Mouse (Mus musculus): Measurements from ENCODE around the gene Wbp2. TPM values are rescaled to one million over a fixed set of nuclear protein-coding genes. Genes with fewer than 3 reads are reported as not detected.

The Wbp2 gene
- polyA plus RNA-seq, 1 experiment from 2014 or later, result 153 TPM

DNA sequence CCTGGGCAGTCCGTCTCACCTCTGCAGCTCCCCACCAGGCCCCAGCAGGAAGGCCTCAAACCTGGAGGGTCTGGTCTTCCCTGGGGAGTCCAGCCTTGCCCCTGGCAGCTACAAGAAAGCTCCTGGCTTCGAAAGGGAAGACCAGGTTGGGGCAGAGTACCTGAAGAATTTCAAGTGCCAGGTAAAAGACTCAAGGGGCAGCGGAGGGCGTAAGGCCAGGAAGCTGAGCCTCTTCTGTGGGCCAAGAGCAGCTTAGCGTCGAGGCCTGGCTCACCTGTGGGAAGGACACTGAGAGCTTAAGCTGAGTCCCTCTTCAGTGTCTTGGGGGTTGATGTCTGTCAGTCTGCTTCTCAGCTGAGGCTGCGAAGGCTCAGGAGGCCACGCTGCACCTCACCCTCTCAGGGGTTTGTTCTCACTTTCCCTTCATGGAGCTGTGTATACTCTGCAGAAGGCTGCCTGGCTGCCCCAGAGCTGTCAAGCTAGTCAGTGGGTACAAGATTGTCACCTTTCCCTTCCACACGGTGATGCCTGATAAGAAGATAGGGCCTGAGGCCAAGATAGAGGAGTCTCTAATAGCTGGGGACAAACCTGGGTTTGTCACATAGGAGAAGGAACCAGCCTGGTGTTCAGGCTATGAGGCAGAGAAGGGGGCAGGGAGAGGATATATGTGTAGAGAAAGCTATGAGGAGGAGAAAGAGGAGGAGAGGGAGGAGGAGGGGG lies 33.1 kb downstream of the Wbp2 start:
- peaks cover 100% of the 10 kb centered on the region for H3K36me3 ChIP-seq
- no peak overlapping the region for H3K4me3 ChIP-seq
- no peaks in the 10 kb centered on the region for H3K27me3 ChIP-seq
- no peak overlapping the region for H3K4me2 ChIP-seq
- H3K9me3 ChIP-seq, result no peaks in the 10 kb centered on the region
- H3K4me1 ChIP-seq (replicated peaks), result no peaks in the 10 kb centered on the region
- 93% methylated on average over 9 of the region's 9 CpGs for WGBS
- no peak overlapping the region for H3K27ac ChIP-seq (replicated peaks)
- H3K9ac ChIP-seq, result no peak overlapping the region
- no peak for ATAC-seq (ENCODE audit: low read depth)

DNA sequence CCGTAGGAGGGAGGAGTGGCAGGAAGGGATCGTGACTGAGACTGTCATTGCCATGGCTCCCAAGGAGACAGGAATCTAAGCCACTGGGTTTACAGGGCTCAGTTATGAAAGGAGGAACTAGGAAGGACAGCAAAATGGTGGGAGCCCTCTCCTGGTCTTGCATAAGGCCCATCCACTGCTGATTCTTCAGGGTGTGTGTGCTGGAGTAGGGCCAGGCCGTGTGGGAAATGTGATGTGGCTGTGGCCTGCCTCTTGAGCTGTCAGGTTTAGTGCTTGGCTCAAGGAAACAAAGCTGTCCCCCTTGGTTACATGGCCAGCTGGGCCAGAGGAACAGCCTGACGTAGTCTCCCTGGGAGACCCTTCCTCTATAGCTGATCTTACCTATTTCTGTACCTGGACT lies 36.6 kb downstream of the Wbp2 start:
- H3K36me3 ChIP-seq, result peaks cover 97% of the 10 kb centered on the region
- no peaks in the 10 kb centered on the region for H3K9me3 ChIP-seq
- ATAC-seq (ENCODE audit: low read depth), result no peak
- no peaks in the 10 kb centered on the region for H3K27me3 ChIP-seq
- no peaks in the 10 kb centered on the region for H3K4me1 ChIP-seq (replicated peaks)
- no peak overlapping the region for H3K27ac ChIP-seq (replicated peaks)
- 86% methylated on average over 4 of the region's 4 CpGs for WGBS
- no peak overlapping the region for H3K4me3 ChIP-seq
- H3K4me2 ChIP-seq, result no peak overlapping the region
- H3K9ac ChIP-seq, result peak overlapping the region; percentile 22; the same call in 1 of the 2 replicates

GRCm38 (mm10) chr11:116049610-116050009 lies 37.2 kb downstream of the Wbp2 start:
- H3K27ac ChIP-seq (replicated peaks), result no peak overlapping the region
- H3K9me3 ChIP-seq, result no peaks in the 10 kb centered on the region
- 93% methylated on average over 2 of the region's 2 CpGs for WGBS
- H3K4me2 ChIP-seq, result no peak overlapping the region
- no peak overlapping the region for H3K4me3 ChIP-seq
- no peak for ATAC-seq (ENCODE audit: low read depth)
- H3K27me3 ChIP-seq, result no peaks in the 10 kb centered on the region
- peaks cover 92% of the 10 kb centered on the region for H3K36me3 ChIP-seq
- H3K4me1 ChIP-seq (replicated peaks), result no peaks in the 10 kb centered on the region
- H3K9ac ChIP-seq, result no peak overlapping the region

DNA sequence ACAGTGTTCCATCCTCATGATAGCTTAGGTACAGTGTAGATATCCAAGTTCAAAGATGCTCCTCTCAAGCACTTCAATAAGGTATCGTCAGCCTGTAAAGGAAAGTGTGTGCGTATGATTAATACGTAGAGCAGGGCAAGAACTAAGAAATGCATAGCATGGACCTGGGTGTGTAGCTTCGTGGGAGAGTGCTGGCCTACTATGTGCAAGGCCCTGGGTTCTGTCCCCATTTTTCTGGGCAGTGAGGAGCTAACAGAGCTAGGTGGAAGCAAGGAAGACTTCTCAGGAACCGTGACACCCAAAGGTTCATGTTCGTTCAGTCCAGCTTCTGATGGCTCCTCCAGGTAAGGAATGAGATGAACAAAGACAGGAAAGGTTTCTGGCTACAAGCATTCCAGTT lies 41.6 kb downstream of the Wbp2 start:
- H3K9ac ChIP-seq, result no peak overlapping the region
- no peak overlapping the region for H3K27ac ChIP-seq (replicated peaks)
- WGBS, result 92% methylated on average over 6 of the region's 6 CpGs
- no peak for ATAC-seq (ENCODE audit: low read depth)
- H3K36me3 ChIP-seq, result peaks cover 72% of the 10 kb centered on the region
- H3K4me2 ChIP-seq, result no peak overlapping the region
- H3K4me1 ChIP-seq (replicated peaks), result no peaks in the 10 kb centered on the region
- H3K9me3 ChIP-seq, result no peaks in the 10 kb centered on the region
- no peaks in the 10 kb centered on the region for H3K27me3 ChIP-seq
- H3K4me3 ChIP-seq, result no peak overlapping the region

DNA sequence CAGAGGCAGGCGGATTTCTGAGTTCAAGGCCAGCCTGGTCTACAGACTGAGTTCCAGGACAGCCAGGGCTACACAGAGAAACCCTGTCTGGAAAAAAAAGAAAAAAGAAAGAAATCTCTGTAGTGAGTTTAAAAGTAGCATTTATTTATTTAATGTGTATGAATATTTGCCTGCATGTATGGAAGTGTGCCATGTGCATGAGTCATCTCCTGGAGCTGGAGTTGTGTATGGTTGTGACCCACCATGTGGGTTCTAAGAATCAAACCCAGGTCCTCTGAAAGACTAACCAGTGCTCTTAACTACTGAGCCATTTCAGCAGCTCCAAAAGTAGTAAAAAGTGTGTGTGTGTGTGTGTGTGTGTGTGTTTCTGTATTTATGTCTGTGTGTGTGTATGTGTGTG lies 43.5 kb downstream of the Wbp2 start:
- Histone ChIP-seq H3K27me3 (no peaks in the 10 kb centered on the region), H3K9ac (no peak overlapping the region), H3K36me3 (peaks cover 68% of the 10 kb centered on the region), H3K27ac (replicated peaks) (no peak overlapping the region), H3K9me3 (no peaks in the 10 kb centered on the region), H3K4me2 (no peak overlapping the region), H3K4me1 (replicated peaks) (no peaks in the 10 kb centered on the region), H3K4me3 (no peak overlapping the region)
- WGBS, result 100% methylated on average over 1 of the region's 1 CpGs
- ATAC-seq (ENCODE audit: low read depth), result no peak

DNA sequence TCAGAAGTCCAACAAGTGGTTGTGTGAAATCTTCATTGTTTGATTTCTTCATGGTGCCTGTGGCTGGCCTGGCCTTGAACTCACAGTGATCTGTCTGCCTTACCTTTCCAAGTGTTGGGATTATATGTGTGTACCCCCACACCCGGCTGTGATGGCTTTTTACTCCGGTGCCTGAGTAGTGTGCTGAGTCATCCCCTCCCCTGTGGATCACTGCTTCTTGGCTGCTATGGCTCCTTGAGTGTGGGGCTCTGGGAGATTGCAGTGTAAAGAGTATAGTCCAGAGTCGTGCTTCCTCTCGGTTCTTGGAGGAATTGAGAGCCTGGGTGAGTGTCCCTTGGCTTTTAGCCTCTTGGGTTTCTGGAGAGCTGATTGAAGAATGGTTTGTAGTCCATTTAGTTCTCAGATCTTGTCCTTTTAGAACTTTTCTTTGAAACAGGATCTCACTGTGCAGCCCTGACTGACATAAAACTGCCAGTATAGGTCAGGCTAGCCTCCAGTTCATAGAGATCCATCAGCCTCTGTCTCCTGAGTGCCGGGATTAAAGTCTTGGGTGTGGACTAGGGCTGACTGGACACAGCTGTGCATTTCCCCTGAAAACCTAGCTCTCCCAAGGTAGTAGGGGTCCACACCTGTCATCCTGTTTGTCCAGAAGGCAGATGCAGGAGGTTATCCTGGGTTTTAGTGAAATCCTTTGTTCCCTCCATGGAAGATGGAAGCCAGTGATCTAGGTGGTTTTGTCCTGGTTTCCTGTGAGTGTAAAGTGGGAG lies 44.2 kb downstream of the Wbp2 start:
- Histone ChIP-seq H3K4me3 (no peak overlapping the region), H3K9me3 (no peaks in the 10 kb centered on the region), H3K4me2 (no peak overlapping the region), H3K9ac (no peak overlapping the region), H3K27me3 (no peaks in the 10 kb centered on the region), H3K4me1 (replicated peaks) (no peaks in the 10 kb centered on the region), H3K36me3 (peaks cover 62% of the 10 kb centered on the region), H3K27ac (replicated peaks) (no peak overlapping the region)
- WGBS, result 81% methylated on average over 5 of the region's 5 CpGs
- ATAC-seq (ENCODE audit: low read depth), result no peak

- Histone ChIP-seq H3K4me3 (no peak overlapping the region), H3K4me2 (no peak overlapping the region), H3K9me3 (no peaks in the 10 kb centered on the region), H3K9ac (no peak overlapping the region), H3K36me3 (peaks cover 55% of the 10 kb centered on the region), H3K4me1 (replicated peaks) (no peaks in the 10 kb centered on the region), H3K27ac (replicated peaks) (no peak overlapping the region), H3K27me3 (no peaks in the 10 kb centered on the region)
- ATAC-seq (ENCODE audit: low read depth), result no peak
- WGBS, result 99% methylated on average over 2 of the region's 2 CpGs
Observed at GRCm38 (mm10) chr11:116041833-116042232, 45.0 kb downstream of the Wbp2 start.

DNA sequence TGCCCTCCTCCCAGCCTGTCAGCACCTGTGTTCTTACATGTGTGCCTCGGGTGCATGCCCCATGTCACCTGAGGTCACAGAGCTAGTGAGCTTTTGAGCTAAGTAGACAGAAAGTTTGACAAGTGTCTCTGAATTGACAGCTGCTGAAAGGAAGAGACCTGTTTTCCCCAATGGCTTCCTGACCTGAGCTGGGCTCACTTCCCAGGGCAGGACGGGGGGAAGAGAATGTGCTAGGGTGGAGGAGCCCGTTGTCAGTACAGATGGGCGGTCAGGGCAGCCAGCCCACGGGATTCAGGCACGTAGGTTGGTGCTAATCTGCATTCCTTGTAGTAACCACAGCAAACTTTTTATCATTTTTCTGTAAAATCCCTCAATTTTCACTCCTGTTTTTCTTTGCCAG lies 46.2 kb downstream of the Wbp2 start:
- H3K4me1 ChIP-seq (replicated peaks), result no peaks in the 10 kb centered on the region
- WGBS, result 93% methylated on average over 6 of the region's 6 CpGs

DNA sequence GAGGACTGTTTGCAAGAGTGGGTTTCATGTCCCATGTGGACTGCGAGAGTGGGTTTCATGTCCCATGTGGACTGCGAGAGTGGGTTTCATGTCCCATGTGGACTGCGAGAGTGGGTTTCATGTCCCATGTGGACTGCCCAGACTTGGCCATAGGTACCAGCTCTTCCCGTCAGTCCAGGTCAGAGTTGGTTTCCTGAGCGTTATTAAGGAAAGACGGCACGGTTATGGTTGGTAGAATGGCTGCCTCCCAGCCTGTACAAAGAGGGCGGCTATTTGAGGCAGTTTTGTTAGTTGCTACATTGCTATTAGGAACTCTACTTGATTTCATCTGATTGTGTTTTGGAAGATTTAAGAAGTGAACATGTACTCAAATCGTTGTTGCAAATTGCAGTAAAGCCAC lies 49.0 kb downstream of the Wbp2 start:
- no peak for ATAC-seq (ENCODE audit: low read depth)
- Histone ChIP-seq H3K9me3 (no peaks in the 10 kb centered on the region), H3K9ac (no peak overlapping the region), H3K27ac (replicated peaks) (no peak overlapping the region), H3K4me1 (replicated peaks) (peaks cover 2% of the 10 kb centered on the region), H3K4me3 (no peak overlapping the region), H3K27me3 (no peaks in the 10 kb centered on the region), H3K36me3 (peaks cover 43% of the 10 kb centered on the region), H3K4me2 (no peak overlapping the region)
- WGBS, result 90% methylated on average over 9 of the region's 9 CpGs

More for the DNA sequence above, 46.2 kb downstream of the Wbp2 start:
- H3K4me3 ChIP-seq, result no peak overlapping the region
- H3K27ac ChIP-seq (replicated peaks), result no peak overlapping the region
- no peak for ATAC-seq (ENCODE audit: low read depth)
- H3K4me2 ChIP-seq, result no peak overlapping the region
- no peaks in the 10 kb centered on the region for H3K9me3 ChIP-seq
- H3K9ac ChIP-seq, result no peak overlapping the region
- no peaks in the 10 kb centered on the region for H3K27me3 ChIP-seq
- H3K36me3 ChIP-seq, result peaks cover 46% of the 10 kb centered on the region

- no peaks in the 10 kb centered on the region for H3K27me3 ChIP-seq
- 77% methylated on average over 3 of the region's 3 CpGs for WGBS
- ATAC-seq (ENCODE audit: low read depth), result no peak
Observed at GRCm38 (mm10) chr11:116036671-116037070, 50.1 kb downstream of the Wbp2 start.

DNA sequence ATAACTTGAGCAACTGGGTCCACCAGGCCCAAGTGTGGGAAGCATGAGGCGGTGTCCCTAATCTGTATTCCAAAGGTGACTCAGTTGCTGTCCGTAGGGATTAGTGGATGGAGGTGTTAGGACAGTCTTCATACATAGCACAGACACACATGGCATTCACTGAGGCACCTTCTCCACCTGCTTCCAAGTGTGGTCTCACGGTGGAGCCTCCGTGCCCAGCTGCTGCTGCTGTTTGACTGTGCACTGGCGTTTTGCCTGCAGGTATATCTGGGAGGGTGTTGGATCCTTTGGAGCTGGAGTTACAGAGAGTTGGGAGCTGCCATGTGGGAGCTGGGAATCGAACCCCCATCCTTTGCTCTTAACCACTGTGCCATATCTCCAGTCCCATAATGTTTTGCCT lies 52.2 kb downstream of the Wbp2 start:
- Histone ChIP-seq H3K4me3 (no peak overlapping the region), H3K36me3 (peaks cover 18% of the 10 kb centered on the region)
- WGBS, result 93% methylated on average over 6 of the region's 6 CpGs

More at GRCm38 (mm10) chr11:116036671-116037070, 50.1 kb downstream of the Wbp2 start:
- Histone ChIP-seq H3K4me1 (replicated peaks) (peaks cover 14% of the 10 kb centered on the region), H3K4me3 (no peak overlapping the region), H3K36me3 (peaks cover 34% of the 10 kb centered on the region), H3K4me2 (no peak overlapping the region), H3K27ac (replicated peaks) (no peak overlapping the region), H3K9me3 (no peaks in the 10 kb centered on the region), H3K9ac (no peak overlapping the region)

GRCm38 (mm10) chr11:116030898-116031845 lies 55.6 kb downstream of the Wbp2 start:
- peak; percentile 37 for ATAC-seq (ENCODE audit: low read depth)
- Histone ChIP-seq H3K4me1 (replicated peaks) (peaks cover 28% of the 10 kb centered on the region), H3K36me3 (0 out of 2 replicates have a peak, but pooled peaks cover 6% of the 10 kb centered on the region), H3K27ac (replicated peaks) (peak overlapping the region; percentile 100), H3K4me2 (peak overlapping the region; percentile 81), H3K27me3 (no peaks in the 10 kb centered on the region), H3K4me3 (peak overlapping the region; percentile 70), H3K9ac (peak overlapping the region; percentile 93), H3K9me3 (no peaks in the 10 kb centered on the region)
- WGBS, result 24% methylated on average over 14 of the region's 14 CpGs

More for the DNA sequence above, 52.2 kb downstream of the Wbp2 start:
- H3K4me1 ChIP-seq (replicated peaks), result peaks cover 25% of the 10 kb centered on the region
- H3K27ac ChIP-seq (replicated peaks), result no peak overlapping the region
- no peaks in the 10 kb centered on the region for H3K27me3 ChIP-seq
- no peak overlapping the region for H3K4me2 ChIP-seq
- ATAC-seq (ENCODE audit: low read depth), result no peak
- H3K9me3 ChIP-seq, result no peaks in the 10 kb centered on the region
- H3K9ac ChIP-seq, result no peak overlapping the region

All from neural tube, embryonic 13.5 days (tissue).